In the genomic region with DNA sequence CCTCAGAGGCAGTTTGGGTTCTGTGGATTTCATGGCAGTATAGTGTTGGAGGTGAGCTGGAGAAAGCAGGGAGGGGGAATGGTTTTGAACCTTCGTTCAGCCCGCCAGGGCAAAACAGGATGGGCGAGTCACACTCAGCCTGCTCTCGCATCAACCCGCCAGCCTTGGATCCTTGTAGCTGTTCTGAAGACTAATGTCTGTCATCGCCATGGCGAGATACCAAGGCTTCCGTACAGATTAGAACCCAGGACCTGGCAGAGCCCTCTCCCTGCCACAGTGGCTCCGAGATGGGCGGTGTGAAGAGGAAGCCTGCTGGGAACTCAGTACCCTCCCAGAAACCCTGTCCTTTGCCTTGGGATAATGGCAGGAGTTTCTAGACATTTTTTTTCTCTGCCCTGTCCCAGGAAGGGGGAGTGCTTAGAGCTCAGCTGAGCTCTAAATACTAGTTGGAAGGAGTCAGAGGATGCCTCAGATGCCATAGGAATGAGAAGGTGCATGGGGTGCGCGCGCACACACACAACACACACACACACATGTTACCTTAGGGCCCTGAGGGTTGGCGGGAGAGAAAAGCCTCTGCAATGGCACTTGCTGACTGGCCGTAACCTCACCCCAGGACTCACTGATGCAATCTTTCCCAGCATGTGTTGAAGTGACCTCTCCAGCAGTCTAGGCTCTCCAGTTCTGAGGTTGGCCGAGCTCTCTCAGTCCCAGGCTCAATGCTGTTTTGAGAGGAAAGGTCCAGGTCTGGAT, we compare ENCODE assay signal across 10 mouse cellular contexts. TPM values are rescaled to one million over a fixed set of nuclear protein-coding genes. Genes with fewer than 3 reads are reported as not detected.
DNase-seq lines count a peak whose midpoint lies in the region; ATAC-seq and TF ChIP-seq lines count a peak whose summit lies in the region.
"Had no signal": no experiment of that assay in that cellular context is flagged by ENCODE, and none has a peak within 500 bp of the region (broad histone marks: within the 10 kb centered on the region; RNA-seq: fewer than 3 reads in every experiment).

No protein-coding gene starts in this region.

- H3K36me3 ChIP-seq in hindbrain, embryonic 12.5 days: no peaks in the 10 kb centered on the region
- no peaks in the 10 kb centered on the region for H3K36me3 ChIP-seq in hindbrain, embryonic 10.5 days
- no peaks in the 10 kb centered on the region; the same call in 1 of the 2 replicates for H3K36me3 ChIP-seq in ES-E14 (ENCODE audit: control insufficient read depth, insufficient read depth, low read length, poor library complexity, severe bottlenecking)
- H3K36me3 ChIP-seq in hindbrain, embryonic 15.5 days: no peaks in the 10 kb centered on the region
- H3K36me3 ChIP-seq in midbrain, embryonic 15.5 days (replicated peaks): no peaks in the 10 kb centered on the region
- H3K36me3 ChIP-seq: embryonic facial prominence, embryonic 15.5 days; kidney, embryonic 15.5 days; limb, embryonic 13.5 days had no signal

- DNase-seq in hindbrain, embryonic 10.5 days (ENCODE audit: low spot score): no peak
- DNase-seq in ES-E14 (ENCODE audit: low read depth, low spot score): no peak
- DNase-seq in spleen, postnatal 10 days (ENCODE audit: low spot score in 2 of 2): no peak
- DNase-seq in left cerebral cortex, postnatal 25 days (ENCODE audit: low spot score in 2 of 2): no peak

- no peak for ATAC-seq in hindbrain, embryonic 12.5 days (ENCODE audit: low FRiP score)
- no peak for ATAC-seq in hindbrain, embryonic 15.5 days (ENCODE audit: low FRiP score, low read depth)
- no peak for ATAC-seq in midbrain, embryonic 15.5 days (replicated peaks)

- no peak overlapping the region for H3K4me3 ChIP-seq in hindbrain, embryonic 12.5 days
- no peak overlapping the region for H3K4me3 ChIP-seq in hindbrain, embryonic 10.5 days
- H3K4me3 ChIP-seq in ES-E14 (ENCODE audit: insufficient read depth in 1 of 2, low read depth in 1 of 2, low read length in 2 of 2, poor library complexity in 1 of 2, severe bottlenecking in 1 of 2): peak overlapping the region; percentile 5 to 64; a peak in 1 of 4 replicates
- H3K4me3 ChIP-seq in hindbrain, embryonic 15.5 days: no peak overlapping the region
- H3K4me3 ChIP-seq in midbrain, embryonic 15.5 days: no peak overlapping the region
- H3K4me3 ChIP-seq: embryonic facial prominence, embryonic 15.5 days had no signal

- no peak overlapping the region for H3K27ac ChIP-seq in hindbrain, embryonic 12.5 days
- H3K27ac ChIP-seq in hindbrain, embryonic 10.5 days: no peak overlapping the region
- H3K27ac ChIP-seq in ES-E14 (ENCODE audit: insufficient read depth, low read depth, low read length, poor library complexity, severe bottlenecking): no peak overlapping the region
- no peak overlapping the region for H3K27ac ChIP-seq in hindbrain, embryonic 15.5 days (replicated peaks)
- H3K27ac ChIP-seq in midbrain, embryonic 15.5 days: no peak overlapping the region
- H3K27ac ChIP-seq: embryonic facial prominence, embryonic 15.5 days; kidney, embryonic 15.5 days; limb, embryonic 13.5 days had no signal

- WGBS in hindbrain, embryonic 12.5 days: 93% methylated on average over 16 of the region's 16 CpGs
- WGBS in hindbrain, embryonic 10.5 days: 88% methylated on average over 16 of the region's 16 CpGs
- WGBS in hindbrain, embryonic 15.5 days: 94% methylated on average over 16 of the region's 16 CpGs
- 91% methylated on average over 16 of the region's 16 CpGs for WGBS in midbrain, embryonic 15.5 days

- no peaks in the 10 kb centered on the region for H3K27me3 ChIP-seq in hindbrain, embryonic 12.5 days
- no peaks in the 10 kb centered on the region for H3K27me3 ChIP-seq in hindbrain, embryonic 10.5 days (ENCODE audit: insufficient read depth, poor library complexity, severe bottlenecking)
- H3K27me3 ChIP-seq in hindbrain, embryonic 15.5 days: no peaks in the 10 kb centered on the region
- H3K27me3 ChIP-seq in midbrain, embryonic 15.5 days (replicated peaks): no peaks in the 10 kb centered on the region
- H3K27me3 ChIP-seq: embryonic facial prominence, embryonic 15.5 days; kidney, embryonic 15.5 days; limb, embryonic 13.5 days had no signal

- peaks cover 50% of the 10 kb centered on the region for H3K4me1 ChIP-seq in hindbrain, embryonic 12.5 days
- peaks cover 60% of the 10 kb centered on the region for H3K4me1 ChIP-seq in hindbrain, embryonic 10.5 days (replicated peaks)
- peaks cover 14 to 46% of the 10 kb centered on the region in 2 experiments for H3K4me1 ChIP-seq in ES-E14 (ENCODE audit: control insufficient read depth in 2 of 2, insufficient read depth in 2 of 2, low read length in 2 of 2, poor library complexity in 1 of 2)
- peaks cover 56% of the 10 kb centered on the region for H3K4me1 ChIP-seq in hindbrain, embryonic 15.5 days (replicated peaks)
- peaks cover 44% of the 10 kb centered on the region for H3K4me1 ChIP-seq in midbrain, embryonic 15.5 days

- H3K9me3 ChIP-seq in hindbrain, embryonic 12.5 days (replicated peaks): no peaks in the 10 kb centered on the region
- H3K9me3 ChIP-seq in hindbrain, embryonic 10.5 days: no peaks in the 10 kb centered on the region
- H3K9me3 ChIP-seq in ES-E14 (ENCODE audit: control insufficient read depth, insufficient read depth, low read depth, low read length): no peaks in the 10 kb centered on the region
- no peaks in the 10 kb centered on the region for H3K9me3 ChIP-seq in hindbrain, embryonic 15.5 days
- H3K9me3 ChIP-seq in midbrain, embryonic 15.5 days: no peaks in the 10 kb centered on the region
- H3K9me3 ChIP-seq: embryonic facial prominence, embryonic 15.5 days; kidney, embryonic 15.5 days; limb, embryonic 13.5 days had no signal

- H3K4me2 ChIP-seq in hindbrain, embryonic 12.5 days (replicated peaks): 0 out of 2 replicates have a peak overlapping the region, but pooled peaks have one; percentile 66
- peak overlapping the region; percentile 78 for H3K4me2 ChIP-seq in hindbrain, embryonic 15.5 days
- H3K4me2 ChIP-seq in midbrain, embryonic 15.5 days: peak overlapping the region; percentile 81; the same call in 1 of the 2 replicates

- intact Hi-C loops in left cerebral cortex, postnatal 25 days (cut with DNase I): loop anchor here (2.0 kb wide), 2 partner anchors 13 to 25 kb away; no protein-coding TSS in a partner anchor

- H3K9ac ChIP-seq in hindbrain, embryonic 12.5 days: no peak overlapping the region
- no peak overlapping the region; the same call in 1 of the 2 replicates for H3K9ac ChIP-seq in ES-E14 (ENCODE audit: insufficient read depth, low read depth, low read length, poor library complexity, severe bottlenecking)
- no peak overlapping the region for H3K9ac ChIP-seq in hindbrain, embryonic 15.5 days
- H3K9ac ChIP-seq in midbrain, embryonic 15.5 days: no peak overlapping the region
- H3K9ac ChIP-seq: embryonic facial prominence, embryonic 15.5 days had no signal

- in situ Hi-C loops in ES-E14 (cut with MboI; ENCODE audit: low sequenced_read_pairs in 2 of 2, unreplicated experiment in 2 of 2): no loop called here

TF ChIP-seq in ES-E14, 5 proteins besides CTCF, POLR2A, EP300 and RAD21:
- no peak for TF ChIP-seq CHD2 (IDR thresholded peaks at IDR 0.05; ENCODE audit: low read depth, low read length)
- TF ChIP-seq HCFC1 (IDR thresholded peaks at IDR 0.05; ENCODE audit: borderline replicate concordance, insufficient read depth, low read length): no peak
- TF ChIP-seq MAFK (IDR thresholded peaks at IDR 0.05; ENCODE audit: insufficient read depth, low read depth, low read length): no peak
- no peak for TF ChIP-seq ZC3H11A (IDR thresholded peaks at IDR 0.05; ENCODE audit: borderline replicate concordance, low read depth, low read length)
- TF ChIP-seq ZNF384 (IDR thresholded peaks at IDR 0.05; ENCODE audit: low read depth, low read length): no peak

RNA-seq across cellular contexts. Expression of a gene that starts 14.0 kb away (rescaled TPM):
- 15.6 and 17.2 TPM in 2 replicates for polyA plus RNA-seq in hindbrain, embryonic 12.5 days (2016; fragmentation: Nextera tagmentation; extraction: Ambion mirVana)
- polyA plus RNA-seq in hindbrain, embryonic 10.5 days (2016; fragmentation: Nextera tagmentation; extraction: Ambion mirVana): 7.8 and 8.4 TPM in 2 replicates
- 47.1 and 63.7 TPM in 2 replicates for total RNA-seq in ES-E14 (2012; rRNA removed)
- polyA plus RNA-seq in hindbrain, embryonic 15.5 days (2015; fragmentation: Nextera tagmentation; extraction: Ambion mirVana): 19.3 and 25.9 TPM in 2 replicates
- 22.0 and 24.2 TPM in 2 replicates for polyA plus RNA-seq in midbrain, embryonic 15.5 days (2015; fragmentation: Nextera tagmentation; extraction: Ambion mirVana)
- total RNA-seq in left cerebral cortex, postnatal 25 days (2021): 100 to 1,000 TPM; 179 to 184 TPM

RNA-seq across cellular contexts. Expression of a gene that starts 49.0 kb away (rescaled TPM):
- polyA plus RNA-seq in hindbrain, embryonic 12.5 days (2016; fragmentation: Nextera tagmentation; extraction: Ambion mirVana): 44.4 and 55.4 TPM in 2 replicates
- 42.5 and 69.9 TPM in 2 replicates for polyA plus RNA-seq in hindbrain, embryonic 10.5 days (2016; fragmentation: Nextera tagmentation; extraction: Ambion mirVana)
- total RNA-seq in ES-E14 (2012; rRNA removed): 334 and 403 TPM in 2 replicates
- polyA plus RNA-seq in hindbrain, embryonic 15.5 days (2015; fragmentation: Nextera tagmentation; extraction: Ambion mirVana): 29.9 and 33.5 TPM in 2 replicates
- 33.0 and 35.6 TPM in 2 replicates for polyA plus RNA-seq in midbrain, embryonic 15.5 days (2015; fragmentation: Nextera tagmentation; extraction: Ambion mirVana)
- 10 to 100 TPM; 71.0 to 79.9 TPM for total RNA-seq in left cerebral cortex, postnatal 25 days (2021)

Comparison
In these comparisons a context has a peak if more than half of its experiments do, and no peak if none do; other contexts are left out.
1. H3K4me3 ChIP-seq: peak in ES-E14 (2 of 2); none in hindbrain, embryonic 12.5 days (single experiment), hindbrain, embryonic 10.5 days (single experiment), hindbrain, embryonic 15.5 days (single experiment) and midbrain, embryonic 15.5 days (single experiment).
2. Peak in every context shown above with its lines, with median percentiles within 50 percentile points of each other: H3K4me2 ChIP-seq.